Mouse (Mus musculus) cerebellum, adult 2 months (tissue): Measurements from ENCODE around the gene Hivep2. TPM values are rescaled to one million over a fixed set of nuclear protein-coding genes. Genes with fewer than 3 reads are reported as not detected.

Experiments
- DNase-seq, 2 experiments: peaks; one replicate each; pipeline ENCODE4 v3.0.0; 2021
- H3K27ac ChIP-seq: fragments of 200-500 bp; 2 replicates; pipeline ENCODE4 v1.5.1; 2012; ENCODE audit warnings: low read length, control low read depth, inconsistent platforms; ENCODE audit not compliant: insufficient read depth
- H3K27me3 ChIP-seq: fragments of 200-500 bp; 2 replicates; pipeline ENCODE4 v1.6.1; 2012; ENCODE audit warnings: inconsistent platforms, mild to moderate bottlenecking, low read length, moderate library complexity; ENCODE audit not compliant: control insufficient read depth, insufficient read depth
- H3K4me1 ChIP-seq: fragments of 200-500 bp; 2 replicates; pipeline ENCODE4 v1.6.1; 2011; ENCODE audit warnings: low read length; ENCODE audit not compliant: control insufficient read depth, insufficient read depth
- H3K4me3 ChIP-seq: fragments of 200-500 bp; replicated peaks from 2 replicates; pipeline ENCODE3; 2011; ENCODE audit warnings: mild to moderate bottlenecking, low read depth, low read length, control low read depth; ENCODE audit not compliant: insufficient read depth
- CTCF ChIP-seq: fragments of 200-500 bp; IDR thresholded peaks from 2 replicates; pipeline ENCODE4 v1.5.1; 2011; ENCODE audit warnings: low read depth, mild to moderate bottlenecking, control low read depth, low read length, moderate library complexity, borderline replicate concordance; ENCODE audit not compliant: insufficient read depth
- POLR2A ChIP-seq: fragments of 200-500 bp; IDR thresholded peaks from 2 replicates; pipeline ENCODE4 v1.6.1; 2011; ENCODE audit warnings: low read length, control low read depth, borderline replicate concordance; ENCODE audit not compliant: insufficient read depth
- WGBS: fragments of 180-500 bp; shearing (Covaris S2); methylation state at CpG from one replicate; pipeline ENCODE4 v1.1.7; 2018; 5-methylcytosine and 5-hydroxymethylcytosine counted together
- polyA plus RNA-seq: library from polyadenylated mRNA; depleted of rRNA; stranded (reverse); fragments of >200 nt; gene quantifications from 2 replicates; pipeline ENCODE4 v1.2.3, GENCODE M21; 2012

The Hivep2 gene
- polyA plus RNA-seq, 1 experiment: 55.2 TPM

GRCm38 (mm10) chr10:14174124-14174523 lies 208.2 kb downstream of the Hivep2 start:
- H3K27ac ChIP-seq: no peak overlapping the region

GRCm38 (mm10) chr10:14179424-14180339 lies 213.8 kb downstream of the Hivep2 start:
- H3K4me1 ChIP-seq: peaks cover 6% of the 10 kb centered on the region
- H3K4me3 ChIP-seq: peak overlapping the region; percentile 9
- no peaks in the 10 kb centered on the region for H3K27me3 ChIP-seq
- peak overlapping the region; percentile 22 for H3K27ac ChIP-seq
- DNase-seq: peak; percentile 53 to 64
- 14% methylated on average over 19 of the region's 19 CpGs for WGBS
- TF ChIP-seq CTCF: no peak
- TF ChIP-seq POLR2A: no peak

More at GRCm38 (mm10) chr10:14174124-14174523, 208.2 kb downstream of the Hivep2 start:
- 70% methylated on average over 4 of the region's 4 CpGs for WGBS
- TF ChIP-seq POLR2A (no peak), CTCF (no peak)
- no peak overlapping the region for H3K4me3 ChIP-seq
- H3K27me3 ChIP-seq: no peaks in the 10 kb centered on the region
- peaks cover 1% of the 10 kb centered on the region; the same call in 1 of the 2 replicates for H3K4me1 ChIP-seq
- DNase-seq: no peak

GRCm38 (mm10) chr10:14186352-14186976 lies 220.6 kb downstream of the Hivep2 start:
- Histone ChIP-seq H3K27ac (no peak overlapping the region), H3K27me3 (no peaks in the 10 kb centered on the region), H3K4me3 (no peak overlapping the region), H3K4me1 (peaks cover 4% of the 10 kb centered on the region)
- no peak for DNase-seq
- TF ChIP-seq CTCF (no peak), POLR2A (no peak)
- WGBS: 86% methylated on average over 11 of the region's 11 CpGs

- TF ChIP-seq CTCF: no peak
- no peak for TF ChIP-seq POLR2A
- no peak overlapping the region for H3K27ac ChIP-seq
- H3K4me1 ChIP-seq: peaks cover 10% of the 10 kb centered on the region
- DNase-seq: no peak
- no peak overlapping the region for H3K4me3 ChIP-seq
- 89% methylated on average over 4 of the region's 4 CpGs for WGBS
- H3K27me3 ChIP-seq: no peaks in the 10 kb centered on the region
Observed at GRCm38 (mm10) chr10:14189050-14189449, 223.2 kb downstream of the Hivep2 start.

GRCm38 (mm10) chr10:14191202-14191601 lies 225.3 kb downstream of the Hivep2 start:
- H3K27ac ChIP-seq: no peak overlapping the region; the same call in 1 of the 2 replicates

GRCm38 (mm10) chr10:14192156-14192555 lies 226.3 kb downstream of the Hivep2 start:
- no peak for DNase-seq
- Histone ChIP-seq H3K4me3 (no peak overlapping the region), H3K4me1 (peaks cover 10% of the 10 kb centered on the region), H3K27me3 (no peaks in the 10 kb centered on the region), H3K27ac (no peak overlapping the region)
- TF ChIP-seq POLR2A: no peak
- no peak for TF ChIP-seq CTCF
- WGBS: 90% methylated on average over 4 of the region's 4 CpGs

More at GRCm38 (mm10) chr10:14191202-14191601, 225.3 kb downstream of the Hivep2 start:
- peak; percentile 42 to 61 for DNase-seq
- TF ChIP-seq POLR2A (no peak), CTCF (no peak)
- Histone ChIP-seq H3K27me3 (no peaks in the 10 kb centered on the region), H3K4me1 (peaks cover 10% of the 10 kb centered on the region), H3K4me3 (no peak overlapping the region)
- WGBS: 16% methylated on average over 10 of the region's 10 CpGs

- TF ChIP-seq CTCF (no peak), POLR2A (no peak)
- WGBS: 82% methylated on average over 4 of the region's 4 CpGs
Observed at GRCm38 (mm10) chr10:14193702-14194101, 227.8 kb downstream of the Hivep2 start.

More at GRCm38 (mm10) chr10:14193702-14194101, 227.8 kb downstream of the Hivep2 start:
- Histone ChIP-seq H3K4me1 (peaks cover 10% of the 10 kb centered on the region), H3K4me3 (no peak overlapping the region), H3K27ac (no peak overlapping the region), H3K27me3 (no peaks in the 10 kb centered on the region)
- no peak for DNase-seq
